Mouse (Mus musculus) bone marrow, adult 2 months (tissue): ENCODE data around the gene Man1c1.

ENCODE experiments used
- CTCF ChIP-seq: fragments of 200-500 bp; IDR thresholded peaks from 2 replicates; pipeline ENCODE4 v1.5.1; 2011; ENCODE audit warnings: low read length, control low read depth; ENCODE audit not compliant: control insufficient read depth, insufficient read depth
- POLR2A ChIP-seq: fragments of 200-500 bp; IDR thresholded peaks from 2 replicates; pipeline ENCODE4 v1.6.1; 2011; ENCODE audit warnings: low read depth, mild to moderate bottlenecking, control low read depth, low read length, borderline replicate concordance; ENCODE audit not compliant: control insufficient read depth

DNA sequence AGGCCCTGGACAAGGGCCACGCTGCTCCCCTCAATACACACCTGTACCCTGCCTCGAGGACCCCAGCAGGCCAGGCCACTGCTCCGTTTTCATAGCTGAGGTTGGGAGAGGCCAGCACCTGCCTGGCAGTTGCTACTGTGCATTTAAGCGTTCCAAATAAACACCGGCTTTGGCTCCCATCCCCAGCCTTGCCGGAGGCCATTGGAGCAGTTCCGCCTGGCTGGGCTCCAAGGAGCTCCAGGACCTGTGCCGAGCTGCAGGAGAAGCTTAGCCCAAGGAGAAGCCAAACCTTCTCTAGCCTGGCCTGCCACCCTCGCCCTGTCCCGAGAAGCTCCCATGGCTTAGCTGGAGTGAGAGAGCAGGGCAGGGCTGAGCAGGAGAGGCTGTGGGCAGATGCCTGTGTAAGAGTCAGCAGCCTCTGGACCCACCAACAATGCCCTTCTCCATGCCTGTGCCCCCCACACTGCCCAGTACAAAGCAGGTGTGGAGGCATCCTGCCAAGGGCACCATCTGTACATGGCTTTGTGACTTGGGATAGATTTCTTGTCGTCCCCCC is 112.5 kb downstream of the Man1c1 start:
- no peak for TF ChIP-seq CTCF
- no peak; the same call in 1 of the 2 replicates for TF ChIP-seq POLR2A
